In the genomic region with DNA sequence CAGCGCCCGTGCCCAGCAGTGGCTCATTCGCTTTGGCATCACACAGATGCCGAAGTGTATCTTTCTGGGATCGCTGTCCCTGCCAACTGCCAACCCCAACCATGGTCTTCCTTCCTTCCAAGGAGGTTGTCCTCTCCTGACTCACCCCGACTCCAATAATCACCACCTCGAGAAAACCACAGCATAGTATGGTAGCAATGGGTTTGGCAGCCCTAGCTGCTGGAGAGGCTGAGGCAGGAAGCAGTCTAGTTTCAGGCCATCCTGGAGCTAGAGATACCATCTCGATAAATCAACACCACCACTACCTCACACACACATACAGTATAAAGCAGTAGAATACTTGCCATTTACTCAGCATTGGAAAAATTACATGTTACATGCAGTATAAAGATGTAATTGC, we compare ENCODE assay signal across 25 mouse cellular contexts. TPM values are rescaled to one million over a fixed set of nuclear protein-coding genes. Genes with fewer than 3 reads are reported as not detected.
DNase-seq lines count a peak whose midpoint lies in the region; ATAC-seq and TF ChIP-seq lines count a peak whose summit lies in the region.
"Had no signal": no experiment of that assay in that cellular context is flagged by ENCODE, and none has a peak within 500 bp of the region (broad histone marks: within the 10 kb centered on the region; RNA-seq: fewer than 3 reads in every experiment).

No protein-coding gene starts in this region.

- H3K4me1 ChIP-seq in midbrain, embryonic 11.5 days (ENCODE audit: control insufficient read depth, insufficient read depth, low read length), result no peaks in the 10 kb centered on the region
- H3K4me1 ChIP-seq in midbrain, embryonic 15.5 days, result no peaks in the 10 kb centered on the region
- peaks cover 2% of the 10 kb centered on the region; the same call in 1 of the 2 replicates for H3K4me1 ChIP-seq in testis, adult 2 months (ENCODE audit: control insufficient read depth, insufficient read depth, low read length)
- H3K4me1 ChIP-seq in kidney, embryonic 14.5 days (ENCODE audit: control insufficient read depth, insufficient read depth, low read length), result no peaks in the 10 kb centered on the region

- no peak for TF ChIP-seq CTCF in testis, adult 2 months (IDR thresholded peaks at IDR 0.05; ENCODE audit: control insufficient read depth, insufficient read depth, insufficient replicate concordance, low read depth, low read length)

- no peaks in the 10 kb centered on the region for H3K36me3 ChIP-seq in midbrain, embryonic 11.5 days (ENCODE audit: control insufficient read depth, insufficient read depth, low read length)
- H3K36me3 ChIP-seq in midbrain, embryonic 15.5 days (replicated peaks), result 0 out of 2 replicates have a peak, but pooled peaks cover under 1% of the 10 kb centered on the region
- H3K36me3 ChIP-seq in testis, adult 2 months (ENCODE audit: control insufficient read depth, insufficient read depth, low read length), result no peaks in the 10 kb centered on the region
- no peaks in the 10 kb centered on the region for H3K36me3 ChIP-seq in kidney, embryonic 14.5 days (ENCODE audit: control insufficient read depth, insufficient read depth, low read length)
- H3K36me3 ChIP-seq: G1E had no signal

- no peak overlapping the region for H3K9ac ChIP-seq in midbrain, embryonic 11.5 days (ENCODE audit: low read length)
- H3K9ac ChIP-seq in midbrain, embryonic 15.5 days, result no peak overlapping the region
- no peak overlapping the region for H3K9ac ChIP-seq in kidney, embryonic 14.5 days (ENCODE audit: low read depth, low read length)

- no peaks in the 10 kb centered on the region for H3K9me3 ChIP-seq in midbrain, embryonic 11.5 days (ENCODE audit: control insufficient read depth, low read length)
- no peaks in the 10 kb centered on the region for H3K9me3 ChIP-seq in midbrain, embryonic 15.5 days
- 0 out of 2 replicates have a peak, but pooled peaks cover 3% of the 10 kb centered on the region for H3K9me3 ChIP-seq in kidney, embryonic 14.5 days (ENCODE audit: control insufficient read depth, low read length)
- H3K9me3 ChIP-seq: G1E had no signal

- no peak for ATAC-seq in midbrain, embryonic 11.5 days (ENCODE audit: low FRiP score)
- ATAC-seq in midbrain, embryonic 15.5 days (replicated peaks), result no peak
- ATAC-seq in kidney, embryonic 14.5 days (ENCODE audit: low FRiP score, low TSS enrichment), result no peak
- ATAC-seq: activated CD4-positive, CD25-positive, alpha-beta regulatory T cell, adult 4 months; CD4-positive, CD25-positive, alpha-beta regulatory T cell, adult 4 months; Patski had no signal

- no peak; the same call in 1 of the 2 replicates for TF ChIP-seq POLR2A in testis, adult 2 months (IDR thresholded peaks at IDR 0.05; ENCODE audit: control insufficient read depth, low read depth, low read length)

- WGBS in midbrain, embryonic 11.5 days, result 93% methylated on average over 8 of the region's 8 CpGs
- WGBS in midbrain, embryonic 15.5 days, result 88% methylated on average over 8 of the region's 8 CpGs
- 92% methylated on average over 8 of the region's 8 CpGs for WGBS in kidney, embryonic 14.5 days

- no peak overlapping the region for H3K4me3 ChIP-seq in midbrain, embryonic 11.5 days (ENCODE audit: low read depth, low read length)
- H3K4me3 ChIP-seq in midbrain, embryonic 15.5 days, result no peak overlapping the region
- peak overlapping the region; percentile 74 for H3K4me3 ChIP-seq in testis, adult 2 months (ENCODE audit: control insufficient read depth, low read depth, low read length)
- no peak overlapping the region for H3K4me3 ChIP-seq in kidney, embryonic 14.5 days (ENCODE audit: low read length)

- H3K4me2 ChIP-seq in midbrain, embryonic 11.5 days, result no peak overlapping the region
- H3K4me2 ChIP-seq in midbrain, embryonic 15.5 days, result no peak overlapping the region
- no peak overlapping the region for H3K4me2 ChIP-seq in kidney, embryonic 14.5 days (replicated peaks; ENCODE audit: low read depth, low read length)

- H3K27me3 ChIP-seq in midbrain, embryonic 11.5 days (ENCODE audit: control insufficient read depth, insufficient read depth, low read length), result no peaks in the 10 kb centered on the region
- no peaks in the 10 kb centered on the region for H3K27me3 ChIP-seq in midbrain, embryonic 15.5 days (replicated peaks)
- H3K27me3 ChIP-seq in testis, adult 2 months (ENCODE audit: control insufficient read depth, insufficient read depth, low read length), result no peaks in the 10 kb centered on the region
- H3K27me3 ChIP-seq in kidney, embryonic 14.5 days (ENCODE audit: control insufficient read depth, insufficient read depth, low read length), result no peaks in the 10 kb centered on the region

- no peak overlapping the region for H3K27ac ChIP-seq in midbrain, embryonic 11.5 days (ENCODE audit: low read depth, low read length)
- H3K27ac ChIP-seq in midbrain, embryonic 15.5 days, result no peak overlapping the region
- H3K27ac ChIP-seq in testis, adult 2 months (ENCODE audit: control insufficient read depth, insufficient read depth, low read depth, low read length), result no peak overlapping the region
- no peak overlapping the region for H3K27ac ChIP-seq in kidney, embryonic 14.5 days (ENCODE audit: low read depth, low read length)

- peak; percentile 56 for DNase-seq in midbrain, embryonic 11.5 days (ENCODE audit: low spot score, missing footprints)
- no peak for DNase-seq in testis, postnatal 10 days (ENCODE audit: low spot score)
- DNase-seq in 3134 (ENCODE audit: extremely low read depth, insufficient read length, low spot score) (peak; percentile 48), 416B (ENCODE audit: low read depth) (peak; percentile 90)
- DNase-seq in lung, postnatal 36 days, result no peak
- DNase-seq: adrenal gland, adult 2 months; adrenal gland, adult 8-10 months; adrenal gland, postnatal 10 days; adrenal gland, postnatal 14 days; adrenal gland, postnatal 25 days; adrenal gland, postnatal 36 days; B cell, adult 2 months; cerebellum, adult 11 months; cerebellum, adult 11-12 months; cerebellum, adult 18-20 months; cerebellum, adult 2 months had no signal

RNA-seq across cellular contexts. Expression of gene Spem2, which starts 0.6 kb away (rescaled TPM):
- not detected in 2 replicates for polyA plus RNA-seq in midbrain, embryonic 11.5 days (2014; fragmentation: Nextera tagmentation; extraction: Ambion mirVana)
- polyA plus RNA-seq in midbrain, embryonic 15.5 days (2015; fragmentation: Nextera tagmentation; extraction: Ambion mirVana), result not detected in 2 replicates
- 758 and 858 TPM in 2 replicates for polyA plus RNA-seq in testis, adult 2 months (2012; rRNA removed)
- polyA plus RNA-seq in kidney, embryonic 14.5 days (2014; fragmentation: Nextera tagmentation; extraction: Ambion mirVana), result not detected in 2 replicates
- polyA plus RNA-seq: activated CD4-positive, CD25-positive, alpha-beta regulatory T cell, adult 4 months; brain, embryonic 14.5 days; C2C12; CD4-positive, CD25-positive, alpha-beta regulatory T cell, adult 4 months; cerebellum, adult 2 months; G1E; Patski had no signal

RNA-seq across cellular contexts. Expression of gene Spem1, which starts 3.1 kb away (rescaled TPM):
- 0.12 TPM in 1 of 2 replicates, not detected in the other for polyA plus RNA-seq in midbrain, embryonic 11.5 days (2014; fragmentation: Nextera tagmentation; extraction: Ambion mirVana)
- polyA plus RNA-seq in midbrain, embryonic 15.5 days (2015; fragmentation: Nextera tagmentation; extraction: Ambion mirVana), result 0.55 and 0.65 TPM in 2 replicates
- 1,704 and 1,758 TPM in 2 replicates for polyA plus RNA-seq in testis, adult 2 months (2012; rRNA removed)
- 0.27 TPM in 1 of 2 replicates, not detected in the other for polyA plus RNA-seq in kidney, embryonic 14.5 days (2014; fragmentation: Nextera tagmentation; extraction: Ambion mirVana)
- polyA plus RNA-seq: activated CD4-positive, CD25-positive, alpha-beta regulatory T cell, adult 4 months; adrenal gland, adult 2 months; C2C12; G1E had no signal

RNA-seq across cellular contexts. Expression of gene Gm39566, which starts 3.8 kb away (rescaled TPM):
- polyA plus RNA-seq in midbrain, embryonic 11.5 days (2014; fragmentation: Nextera tagmentation; extraction: Ambion mirVana), result not detected in 2 replicates
- not detected in 2 replicates for polyA plus RNA-seq in midbrain, embryonic 15.5 days (2015; fragmentation: Nextera tagmentation; extraction: Ambion mirVana)
- 136 and 193 TPM in 2 replicates for polyA plus RNA-seq in testis, adult 2 months (2012; rRNA removed)
- polyA plus RNA-seq in kidney, embryonic 14.5 days (2014; fragmentation: Nextera tagmentation; extraction: Ambion mirVana), result not detected in 2 replicates
- polyA plus RNA-seq: adrenal gland, adult 2 months; brain, embryonic 14.5 days; C2C12; CD4-positive, CD25-positive, alpha-beta regulatory T cell, adult 4 months; cerebellum, adult 2 months; G1E; Patski had no signal

RNA-seq across cellular contexts. Expression of gene Tmem102, which starts 13.4 kb away (rescaled TPM):
- 0.20 and 0.23 TPM in 2 replicates for polyA plus RNA-seq in midbrain, embryonic 11.5 days (2014; fragmentation: Nextera tagmentation; extraction: Ambion mirVana)
- polyA plus RNA-seq in midbrain, embryonic 15.5 days (2015; fragmentation: Nextera tagmentation; extraction: Ambion mirVana), result 0.74 and 0.86 TPM in 2 replicates
- 0.52 and 0.79 TPM in 2 replicates for polyA plus RNA-seq in testis, adult 2 months (2012; rRNA removed)
- polyA plus RNA-seq in kidney, embryonic 14.5 days (2014; fragmentation: Nextera tagmentation; extraction: Ambion mirVana), result 6.4 and 7.7 TPM in 2 replicates
- polyA plus RNA-seq: activated CD4-positive, CD25-positive, alpha-beta regulatory T cell, adult 4 months; CD4-positive, CD25-positive, alpha-beta regulatory T cell, adult 4 months; G1E had no signal

RNA-seq across cellular contexts. Expression of gene Fgf11, which starts 17.2 kb away (rescaled TPM):
- 1.3 and 1.5 TPM in 2 replicates for polyA plus RNA-seq in midbrain, embryonic 11.5 days (2014; fragmentation: Nextera tagmentation; extraction: Ambion mirVana)
- 3.7 and 4.5 TPM in 2 replicates for polyA plus RNA-seq in midbrain, embryonic 15.5 days (2015; fragmentation: Nextera tagmentation; extraction: Ambion mirVana)
- 2.7 and 3.2 TPM in 2 replicates for polyA plus RNA-seq in testis, adult 2 months (2012; rRNA removed)
- 1.7 and 1.9 TPM in 2 replicates for polyA plus RNA-seq in kidney, embryonic 14.5 days (2014; fragmentation: Nextera tagmentation; extraction: Ambion mirVana)
- polyA plus RNA-seq: activated CD4-positive, CD25-positive, alpha-beta regulatory T cell, adult 4 months; CD4-positive, CD25-positive, alpha-beta regulatory T cell, adult 4 months had no signal

Comparison
In these comparisons a context has a peak if more than half of its experiments do, and no peak if none do; other contexts are left out.
1. DNase-seq: peak in midbrain, embryonic 11.5 days (single experiment), 3134 (single experiment) and 416B (single experiment); none in testis, postnatal 10 days (single experiment) and lung, postnatal 36 days (single experiment).
2. RNA of gene Spem2, which starts 0.6 kb away (polyA plus RNA-seq): 758 to 858 TPM in testis, adult 2 months; not detected in midbrain, embryonic 11.5 days, not detected in midbrain, embryonic 15.5 days and not detected in kidney, embryonic 14.5 days; every median in the first group is over 100 times any median in the second.
3. RNA of gene Spem1, which starts 3.1 kb away (polyA plus RNA-seq): 1,704 to 1,758 TPM in testis, adult 2 months; 0.55 to 0.65 TPM in midbrain, embryonic 15.5 days, 0.27 TPM in kidney, embryonic 14.5 days and 0.12 TPM in midbrain, embryonic 11.5 days; every median in the first group is over 1,000 times any median in the second.
4. RNA of gene Gm39566, which starts 3.8 kb away (polyA plus RNA-seq): 136 to 193 TPM in testis, adult 2 months; not detected in midbrain, embryonic 15.5 days, not detected in midbrain, embryonic 11.5 days and not detected in kidney, embryonic 14.5 days; every median in the first group is over 100 times any median in the second.